Mouse (Mus musculus): ENCODE measurements around the gene Traf1. TPM values are rescaled to one million over a fixed set of nuclear protein-coding genes. Genes with fewer than 3 reads are reported as not detected.
A peak's percentile ranks its signal among the peaks of the same experiment; 100 is the strongest.

Traf1 gene
- polyA plus RNA-seq, 1 experiment from 2014 or later, result 4.4 TPM

GRCm38 (mm10) chr2:34913218-34914068, 48.1 kb downstream of the Traf1 start, which contains the start of gene Phf19:
Gene Phf19, minus strand, starts transcription at chr2:34914026.
- peaks cover 10% of the 10 kb centered on the region for H3K27me3 ChIP-seq (ENCODE audit: control insufficient read depth, insufficient read depth, low read length)

GRCm38 (mm10) chr2:34912613-34913012, 49.0 kb downstream of the Traf1 start:
- ATAC-seq (ENCODE audit: low read depth), result no peak

More at GRCm38 (mm10) chr2:34913218-34914068, 48.1 kb downstream of the Traf1 start, which contains the start of gene Phf19:
- Histone ChIP-seq H3K9ac (replicated peaks; ENCODE audit: low read depth, low read length) (peak within 1 kb of the TSS; percentile 57), H3K27ac (ENCODE audit: low read depth, low read length) (no peak within 1 kb of the TSS), H3K9me3 (ENCODE audit: control insufficient read depth, low read length) (no peaks in the 10 kb centered on the region), H3K4me3 (ENCODE audit: low read depth, low read length) (peak within 1 kb of the TSS; percentile 50), H3K36me3 (ENCODE audit: control insufficient read depth, insufficient read depth, low read length) (no peaks in the 10 kb centered on the region), H3K4me1 (ENCODE audit: control insufficient read depth, insufficient read depth, low read length) (peaks cover 14% of the 10 kb centered on the region; the same call in 1 of the 2 replicates), H3K4me2 (ENCODE audit: low read depth, low read length) (peak within 1 kb of the TSS; percentile 95)
- peak; percentile 42; the same call in 1 of the 2 replicates for ATAC-seq (ENCODE audit: low read depth)
- WGBS, result under 1% methylated on average over 62 of the region's 64 CpGs

GRCm38 (mm10) chr2:34911871-34912270, 49.7 kb downstream of the Traf1 start:
- peaks cover 10% of the 10 kb centered on the region for H3K27me3 ChIP-seq (ENCODE audit: control insufficient read depth, insufficient read depth, low read length)
- H3K4me3 ChIP-seq (ENCODE audit: low read depth, low read length), result no peak overlapping the region
- WGBS, result 87% methylated on average over 5 of the region's 5 CpGs
- no peaks in the 10 kb centered on the region for H3K9me3 ChIP-seq (ENCODE audit: control insufficient read depth, low read length)
- H3K36me3 ChIP-seq (ENCODE audit: control insufficient read depth, insufficient read depth, low read length), result no peaks in the 10 kb centered on the region
- no peak for ATAC-seq (ENCODE audit: low read depth)
- H3K4me1 ChIP-seq (ENCODE audit: control insufficient read depth, insufficient read depth, low read length), result peaks cover 14% of the 10 kb centered on the region; the same call in 1 of the 2 replicates
- H3K27ac ChIP-seq (ENCODE audit: low read depth, low read length), result no peak overlapping the region
- no peak overlapping the region for H3K4me2 ChIP-seq (ENCODE audit: low read depth, low read length)
- H3K9ac ChIP-seq (replicated peaks; ENCODE audit: low read depth, low read length), result no peak overlapping the region

More at GRCm38 (mm10) chr2:34912613-34913012, 49.0 kb downstream of the Traf1 start:
- Histone ChIP-seq H3K27me3 (ENCODE audit: control insufficient read depth, insufficient read depth, low read length) (peaks cover 10% of the 10 kb centered on the region), H3K4me3 (ENCODE audit: low read depth, low read length) (no peak overlapping the region), H3K4me1 (ENCODE audit: control insufficient read depth, insufficient read depth, low read length) (peaks cover 14% of the 10 kb centered on the region; the same call in 1 of the 2 replicates), H3K4me2 (ENCODE audit: low read depth, low read length) (no peak overlapping the region), H3K9ac (replicated peaks; ENCODE audit: low read depth, low read length) (no peak overlapping the region), H3K36me3 (ENCODE audit: control insufficient read depth, insufficient read depth, low read length) (no peaks in the 10 kb centered on the region), H3K27ac (ENCODE audit: low read depth, low read length) (no peak overlapping the region), H3K9me3 (ENCODE audit: control insufficient read depth, low read length) (no peaks in the 10 kb centered on the region)
- 47% methylated on average over 7 of the region's 7 CpGs for WGBS

GRCm38 (mm10) chr2:34909719-34910118, 51.9 kb downstream of the Traf1 start:
- WGBS, result 93% methylated on average over 4 of the region's 4 CpGs
- Histone ChIP-seq H3K4me1 (ENCODE audit: control insufficient read depth, insufficient read depth, low read length) (peaks cover 14% of the 10 kb centered on the region; the same call in 1 of the 2 replicates), H3K9ac (replicated peaks; ENCODE audit: low read depth, low read length) (no peak overlapping the region), H3K4me3 (ENCODE audit: low read depth, low read length) (no peak overlapping the region), H3K27me3 (ENCODE audit: control insufficient read depth, insufficient read depth, low read length) (peaks cover 8% of the 10 kb centered on the region), H3K27ac (ENCODE audit: low read depth, low read length) (no peak overlapping the region), H3K36me3 (ENCODE audit: control insufficient read depth, insufficient read depth, low read length) (no peaks in the 10 kb centered on the region), H3K9me3 (ENCODE audit: control insufficient read depth, low read length) (no peaks in the 10 kb centered on the region), H3K4me2 (ENCODE audit: low read depth, low read length) (no peak overlapping the region)
- no peak for ATAC-seq (ENCODE audit: low read depth)

- Histone ChIP-seq H3K4me3 (ENCODE audit: low read depth, low read length) (no peak overlapping the region), H3K27me3 (ENCODE audit: control insufficient read depth, insufficient read depth, low read length) (no peaks in the 10 kb centered on the region), H3K4me2 (ENCODE audit: low read depth, low read length) (no peak overlapping the region), H3K9me3 (ENCODE audit: control insufficient read depth, low read length) (no peaks in the 10 kb centered on the region), H3K27ac (ENCODE audit: low read depth, low read length) (no peak overlapping the region), H3K4me1 (ENCODE audit: control insufficient read depth, insufficient read depth, low read length) (peaks cover 5% of the 10 kb centered on the region; the same call in 1 of the 2 replicates), H3K9ac (replicated peaks; ENCODE audit: low read depth, low read length) (no peak overlapping the region), H3K36me3 (ENCODE audit: control insufficient read depth, insufficient read depth, low read length) (no peaks in the 10 kb centered on the region)
- 40% methylated on average over 12 of the region's 12 CpGs for WGBS
- no peak for ATAC-seq (ENCODE audit: low read depth)
Observed at GRCm38 (mm10) chr2:34906861-34907604, 54.5 kb downstream of the Traf1 start.

GRCm38 (mm10) chr2:34906426-34906825, 55.1 kb downstream of the Traf1 start:
- Histone ChIP-seq H3K27me3 (ENCODE audit: control insufficient read depth, insufficient read depth, low read length) (no peaks in the 10 kb centered on the region), H3K9ac (replicated peaks; ENCODE audit: low read depth, low read length) (no peak overlapping the region), H3K9me3 (ENCODE audit: control insufficient read depth, low read length) (no peaks in the 10 kb centered on the region), H3K27ac (ENCODE audit: low read depth, low read length) (no peak overlapping the region), H3K36me3 (ENCODE audit: control insufficient read depth, insufficient read depth, low read length) (no peaks in the 10 kb centered on the region), H3K4me1 (ENCODE audit: control insufficient read depth, insufficient read depth, low read length) (peaks cover 5% of the 10 kb centered on the region; the same call in 1 of the 2 replicates), H3K4me3 (ENCODE audit: low read depth, low read length) (no peak overlapping the region), H3K4me2 (ENCODE audit: low read depth, low read length) (no peak overlapping the region)
- WGBS, result 72% methylated on average over 6 of the region's 6 CpGs
- ATAC-seq (ENCODE audit: low read depth), result no peak

GRCm38 (mm10) chr2:34904849-34905542, 56.6 kb downstream of the Traf1 start:
- Histone ChIP-seq H3K27ac (ENCODE audit: low read depth, low read length) (peak overlapping the region; percentile 67), H3K9ac (replicated peaks; ENCODE audit: low read depth, low read length) (peak overlapping the region; percentile 42), H3K4me2 (ENCODE audit: low read depth, low read length) (peak overlapping the region; percentile 65), H3K27me3 (ENCODE audit: control insufficient read depth, insufficient read depth, low read length) (no peaks in the 10 kb centered on the region), H3K36me3 (ENCODE audit: control insufficient read depth, insufficient read depth, low read length) (no peaks in the 10 kb centered on the region), H3K4me3 (ENCODE audit: low read depth, low read length) (peak overlapping the region; percentile 30), H3K9me3 (ENCODE audit: control insufficient read depth, low read length) (no peaks in the 10 kb centered on the region), H3K4me1 (ENCODE audit: control insufficient read depth, insufficient read depth, low read length) (peaks cover 5% of the 10 kb centered on the region; the same call in 1 of the 2 replicates)
- ATAC-seq (ENCODE audit: low read depth), result peak; percentile 96
- under 1% methylated on average over 34 of the region's 34 CpGs for WGBS

- Histone ChIP-seq H3K4me2 (ENCODE audit: low read depth, low read length) (peak overlapping the region; percentile 65; the same call in 1 of the 2 replicates), H3K9ac (replicated peaks; ENCODE audit: low read depth, low read length) (no peak overlapping the region), H3K27ac (ENCODE audit: low read depth, low read length) (no peak overlapping the region; the same call in 1 of the 2 replicates), H3K4me1 (ENCODE audit: control insufficient read depth, insufficient read depth, low read length) (peaks cover 5% of the 10 kb centered on the region; the same call in 1 of the 2 replicates), H3K36me3 (ENCODE audit: control insufficient read depth, insufficient read depth, low read length) (no peaks in the 10 kb centered on the region), H3K4me3 (ENCODE audit: low read depth, low read length) (no peak overlapping the region), H3K27me3 (ENCODE audit: control insufficient read depth, insufficient read depth, low read length) (no peaks in the 10 kb centered on the region), H3K9me3 (ENCODE audit: control insufficient read depth, low read length) (no peaks in the 10 kb centered on the region)
- WGBS, result 76% methylated on average over 4 of the region's 4 CpGs
- ATAC-seq (ENCODE audit: low read depth), result no peak
Observed at GRCm38 (mm10) chr2:34903652-34904405, 57.7 kb downstream of the Traf1 start.
